Mouse (Mus musculus) 416B (cell line): ENCODE measurements at regions not wholly inside any gene's neighbourhood (a gene's known extent, or its start where the extent isn't known, plus 50 kb on each side); places are given as distances from the start of the nearest gene placed in this dataset.

ENCODE experiments used
- DNase-seq: peaks from one replicate; pipeline ENCODE4 v3.0.0; 2011; ENCODE audit warnings: low read depth

DNA sequence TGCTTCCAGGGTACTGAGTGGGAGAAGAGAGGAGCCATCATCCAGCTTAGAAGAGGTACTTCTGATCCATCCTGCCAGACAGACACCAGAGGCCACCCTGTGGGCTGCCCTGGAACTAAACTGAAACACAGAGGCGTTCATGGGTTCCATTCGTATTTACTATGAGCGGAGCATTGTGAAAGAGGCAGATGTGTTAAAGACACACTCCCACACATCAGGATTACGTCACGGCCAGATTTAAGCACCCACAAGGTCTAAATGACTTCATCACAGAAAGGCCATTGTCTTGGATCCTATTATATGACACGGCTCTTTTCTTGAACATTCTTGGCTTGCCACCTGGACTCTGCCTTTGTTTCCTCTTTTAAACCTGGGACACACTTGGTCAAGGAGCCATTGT lies 141.0 kb upstream of the Arglu1 start:
- no peak for DNase-seq

DNA sequence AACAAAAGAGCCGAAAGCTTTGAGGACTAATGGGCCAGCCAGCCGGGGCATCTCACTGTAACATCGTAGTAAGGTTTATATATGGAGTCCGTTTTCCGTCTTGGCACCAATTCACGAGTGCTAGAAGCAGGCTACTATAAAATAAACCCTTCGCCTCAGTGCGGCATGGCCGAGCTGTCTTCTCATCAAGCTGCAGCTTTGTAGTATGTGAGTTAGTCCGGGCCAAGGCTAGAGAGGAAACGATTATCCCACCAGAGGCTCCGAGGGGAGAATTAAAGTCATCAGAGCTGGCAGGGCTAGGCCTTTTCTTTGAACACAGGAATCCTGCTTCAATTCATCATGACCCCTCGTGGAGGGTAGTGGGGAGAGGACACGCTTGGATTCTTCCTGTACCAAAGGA lies 138.9 kb upstream of the Arglu1 start:
- DNase-seq: no peak

DNA sequence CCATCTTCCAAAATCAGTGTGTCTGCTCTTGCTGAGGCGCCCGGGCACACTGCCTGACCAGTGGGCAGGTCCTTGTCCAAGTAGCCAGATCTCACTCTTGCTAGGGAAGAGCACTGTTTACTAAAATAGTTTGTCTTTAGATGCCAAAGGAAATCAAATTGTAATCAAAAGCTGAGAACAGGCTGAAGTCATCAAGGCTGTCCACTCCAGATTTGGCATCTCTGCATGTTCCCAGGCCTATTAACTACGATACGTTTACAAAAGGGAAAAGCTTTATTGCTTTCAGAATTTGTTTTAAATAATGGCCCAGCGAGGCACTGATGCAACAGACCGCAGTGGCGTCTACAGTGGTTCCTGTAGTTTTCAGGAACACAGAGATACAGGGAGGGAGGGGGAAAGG lies 137.2 kb upstream of the Arglu1 start:
- no peak for DNase-seq

DNA sequence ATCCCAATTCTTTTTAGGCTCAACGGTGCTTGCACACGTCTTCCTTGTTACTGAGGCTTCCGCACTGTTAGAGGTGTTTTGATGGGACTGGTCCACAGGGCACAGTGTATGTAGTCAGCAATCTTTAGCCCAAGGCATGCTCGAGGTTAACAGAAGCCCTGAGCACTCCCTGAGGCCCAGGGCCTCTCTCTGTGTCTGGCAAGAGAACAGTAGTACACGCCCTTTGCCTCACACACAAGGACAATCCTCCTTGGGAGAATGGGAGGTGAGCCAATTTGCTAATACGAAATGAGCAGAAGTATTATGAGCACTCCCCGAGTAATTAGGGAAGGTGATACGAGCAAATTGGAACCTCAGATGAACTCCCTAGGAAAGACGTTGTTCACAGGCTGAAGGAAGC lies 136.5 kb upstream of the Arglu1 start:
- DNase-seq: no peak

DNA sequence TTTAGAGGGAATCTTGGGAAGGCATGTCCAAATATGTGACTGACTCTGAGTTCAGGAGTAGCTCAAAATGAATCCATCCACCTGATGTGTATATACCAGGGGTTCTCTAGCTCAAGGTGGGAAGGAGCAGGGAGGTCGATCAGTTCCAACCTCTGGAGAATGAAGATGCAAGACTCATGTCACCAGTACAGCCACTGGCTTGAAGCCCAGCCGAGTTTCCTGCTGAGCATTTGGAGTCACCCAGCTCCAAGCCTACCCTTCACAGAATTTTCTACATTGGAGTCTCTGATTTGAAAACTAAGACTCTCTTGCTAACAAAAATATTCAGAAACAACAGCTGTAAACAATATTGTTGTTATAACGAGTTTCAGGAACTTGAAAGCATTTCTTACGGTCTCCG lies 134.6 kb upstream of the Arglu1 start:
- no peak for DNase-seq

DNA sequence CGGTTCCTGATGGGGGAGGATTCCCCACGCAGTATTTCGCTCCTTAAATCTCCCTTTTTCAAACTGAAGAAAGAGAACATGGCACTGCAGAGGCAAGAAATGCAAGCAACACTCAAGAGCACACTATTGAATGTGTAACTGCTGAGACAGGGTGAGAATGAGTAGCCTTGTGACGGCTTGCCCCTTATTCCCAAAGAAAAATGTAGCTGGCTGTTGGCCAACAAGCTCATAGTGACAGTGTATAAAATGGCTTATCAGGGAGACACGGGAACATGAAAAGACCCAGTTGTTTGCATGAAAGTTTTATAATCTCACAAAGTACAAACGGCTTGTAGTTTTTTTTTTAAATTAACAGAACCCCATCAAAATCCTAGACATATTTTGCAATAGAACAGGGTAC lies 130.8 kb upstream of the Arglu1 start:
- no peak for DNase-seq

DNA sequence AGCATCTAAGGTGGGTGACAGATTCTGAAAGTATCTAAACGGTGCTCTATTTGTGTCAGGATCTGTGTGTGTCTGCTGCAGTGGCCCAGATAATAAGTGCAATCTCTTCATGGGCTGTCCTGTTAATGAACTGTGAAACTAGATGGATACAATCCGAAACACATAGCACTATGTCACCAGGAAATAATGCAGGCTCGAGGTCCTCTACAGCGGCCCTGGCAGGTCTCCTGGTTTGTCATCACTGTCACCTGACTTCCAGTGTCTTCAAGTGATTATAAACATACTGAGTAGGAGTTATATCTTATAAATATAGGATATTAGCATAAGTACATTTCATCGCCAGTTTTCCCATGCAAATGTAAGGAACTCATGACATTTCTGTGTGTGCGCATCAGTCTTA lies 130.3 kb upstream of the Arglu1 start:
- DNase-seq: no peak

DNA sequence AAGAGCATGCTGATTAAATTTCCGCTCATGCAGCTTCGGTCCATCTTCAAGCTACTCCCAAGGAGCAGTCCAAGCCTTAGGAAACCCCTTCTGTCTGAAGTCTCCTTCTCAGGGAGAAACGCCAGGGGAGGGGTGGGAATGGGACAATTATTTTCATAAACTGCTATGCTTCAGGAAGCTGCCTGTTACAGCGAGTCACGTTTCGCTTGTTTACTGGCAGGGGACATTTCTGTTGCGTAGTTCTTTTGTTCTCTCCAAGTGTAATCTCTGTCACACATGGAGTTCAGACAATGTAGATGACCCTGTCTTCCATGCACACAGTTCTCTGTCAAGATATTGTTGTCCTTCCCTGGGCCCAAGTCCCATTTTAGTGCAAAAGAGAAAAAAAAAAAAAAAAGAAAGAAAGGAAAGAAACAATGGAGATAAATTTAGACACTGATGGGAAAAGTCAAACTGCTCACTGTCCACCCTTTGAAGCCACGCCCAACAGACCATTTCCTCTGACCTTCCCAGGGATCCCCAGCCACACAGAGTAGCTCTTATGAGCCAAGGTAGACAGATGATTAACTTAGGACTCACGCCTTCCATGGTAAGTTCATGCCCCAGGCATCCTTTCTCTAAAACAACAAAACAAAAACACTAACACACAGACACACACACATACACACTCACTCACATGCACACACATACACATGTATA lies 129.1 kb upstream of the Arglu1 start:
- no peak for DNase-seq

DNA sequence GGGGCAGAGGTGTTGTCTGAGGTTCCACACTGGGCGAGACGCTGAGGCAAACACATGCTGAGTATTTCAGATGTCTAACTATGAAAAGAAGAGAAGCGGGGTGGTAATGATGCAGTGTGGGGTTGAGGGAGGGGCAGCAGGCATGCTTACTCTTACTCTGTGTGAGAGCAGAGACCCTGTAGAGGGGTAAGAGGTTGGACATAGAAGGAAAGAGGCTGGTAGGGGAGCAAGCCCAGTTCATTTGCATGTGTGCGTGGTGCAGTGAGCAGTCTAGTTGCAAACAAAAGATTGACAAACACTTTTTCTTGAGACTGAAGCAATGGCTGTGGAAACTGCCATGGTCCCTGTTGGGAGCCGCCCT lies 122.5 kb upstream of the Arglu1 start:
- DNase-seq: no peak

DNA sequence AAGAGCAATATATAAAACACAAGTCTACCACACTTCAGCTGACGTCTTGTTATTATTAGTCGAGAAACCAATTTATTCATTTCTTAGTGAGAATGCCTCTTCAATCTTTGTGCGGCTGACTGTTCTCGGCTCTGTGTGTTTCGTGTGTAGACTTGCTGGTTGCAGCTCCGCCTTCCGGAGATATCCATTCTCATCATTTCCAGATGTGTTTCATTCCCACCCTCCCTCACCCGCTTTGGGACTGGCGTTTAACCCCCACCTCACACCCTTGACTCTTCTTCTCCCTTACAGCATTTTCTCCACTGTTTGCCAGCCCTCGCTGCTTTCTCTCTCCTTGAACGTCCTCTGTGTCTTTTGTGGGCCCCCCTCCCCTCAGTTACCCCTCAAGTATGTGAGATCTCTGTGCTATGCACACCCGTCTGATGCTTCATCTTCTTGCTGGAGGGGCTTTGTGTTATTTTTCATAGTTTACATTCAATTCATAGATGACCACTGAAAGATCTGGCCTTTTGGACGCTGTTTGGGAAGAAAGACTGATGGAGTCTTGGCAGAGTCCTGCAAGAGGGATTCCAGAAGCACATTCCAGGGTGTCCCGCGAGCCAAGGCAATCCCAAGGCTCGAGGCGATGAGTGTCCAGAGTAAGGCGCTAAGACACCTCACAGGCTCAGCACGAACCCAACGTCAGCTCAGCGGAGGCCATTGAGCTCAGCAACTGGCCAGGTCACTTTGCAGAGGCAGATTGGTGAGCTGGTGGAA lies 121.9 kb upstream of the Arglu1 start:
- DNase-seq: no peak

DNA sequence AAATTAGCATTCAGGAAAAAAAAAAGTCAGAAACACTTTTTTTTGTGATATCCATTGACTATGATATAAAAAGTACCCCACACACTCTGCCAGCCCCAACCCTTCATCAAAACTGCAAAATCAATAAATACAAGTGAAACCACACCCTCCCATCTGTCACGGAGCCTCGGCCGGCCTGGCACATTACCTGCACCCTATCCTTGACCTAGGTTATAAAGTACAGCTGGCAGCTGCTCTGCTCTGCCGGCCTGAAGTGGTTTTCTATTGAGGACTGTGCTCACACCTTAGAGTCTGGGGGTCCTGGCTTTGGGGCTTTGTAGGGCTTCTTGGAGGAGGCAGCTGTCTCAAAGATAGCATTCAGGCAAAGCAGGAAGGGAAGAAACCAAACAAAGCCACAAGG lies 120.6 kb upstream of the Arglu1 start:
- no peak for DNase-seq

DNA sequence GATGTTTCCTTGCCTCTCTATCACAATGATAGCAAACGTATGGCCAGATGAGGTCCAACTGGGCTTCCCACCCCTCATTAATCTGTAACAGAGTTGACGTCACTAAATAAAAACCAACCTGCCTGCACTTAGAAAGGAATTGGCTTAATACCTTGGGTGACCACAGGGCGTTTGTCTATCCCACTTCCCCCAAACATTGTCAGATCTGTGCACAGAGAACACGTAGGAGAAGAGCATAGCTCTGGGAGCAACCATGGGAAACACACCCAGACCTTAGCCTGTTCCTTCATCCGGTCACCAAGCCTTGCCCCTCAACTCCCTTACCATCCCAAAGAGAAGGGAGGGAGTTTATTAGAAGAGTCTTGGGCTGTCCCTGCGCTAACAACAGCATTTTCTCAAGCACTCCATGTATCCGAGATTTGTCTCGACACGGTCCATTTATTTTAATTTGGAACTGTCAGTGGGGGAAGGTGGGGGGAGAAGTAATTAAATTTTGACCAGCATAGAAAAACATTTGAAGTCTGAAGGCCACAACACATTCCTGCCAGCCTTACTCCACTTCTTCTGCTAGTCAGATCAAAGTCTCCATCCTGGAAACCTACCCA lies 119.6 kb upstream of the Arglu1 start:
- DNase-seq: no peak

DNA sequence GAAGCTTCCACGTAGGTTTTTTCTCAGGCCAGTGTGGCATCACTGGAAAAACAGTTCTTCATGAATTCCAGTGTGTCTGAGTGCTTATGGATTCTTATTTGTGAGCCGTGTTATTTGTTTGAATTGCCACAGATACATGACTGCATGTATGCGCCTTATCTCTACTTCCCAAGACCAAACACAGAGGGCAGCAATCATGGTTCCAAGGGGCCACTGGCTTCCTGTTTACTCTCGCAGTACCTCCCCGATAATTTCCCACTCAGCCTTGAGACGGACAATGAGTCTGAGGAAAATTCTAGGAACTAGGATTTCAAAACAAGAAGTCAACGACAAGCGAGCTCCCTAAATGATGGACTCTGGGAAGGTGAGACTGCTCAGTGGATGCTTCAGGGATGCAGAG lies 119.0 kb upstream of the Arglu1 start:
- no peak for DNase-seq

DNA sequence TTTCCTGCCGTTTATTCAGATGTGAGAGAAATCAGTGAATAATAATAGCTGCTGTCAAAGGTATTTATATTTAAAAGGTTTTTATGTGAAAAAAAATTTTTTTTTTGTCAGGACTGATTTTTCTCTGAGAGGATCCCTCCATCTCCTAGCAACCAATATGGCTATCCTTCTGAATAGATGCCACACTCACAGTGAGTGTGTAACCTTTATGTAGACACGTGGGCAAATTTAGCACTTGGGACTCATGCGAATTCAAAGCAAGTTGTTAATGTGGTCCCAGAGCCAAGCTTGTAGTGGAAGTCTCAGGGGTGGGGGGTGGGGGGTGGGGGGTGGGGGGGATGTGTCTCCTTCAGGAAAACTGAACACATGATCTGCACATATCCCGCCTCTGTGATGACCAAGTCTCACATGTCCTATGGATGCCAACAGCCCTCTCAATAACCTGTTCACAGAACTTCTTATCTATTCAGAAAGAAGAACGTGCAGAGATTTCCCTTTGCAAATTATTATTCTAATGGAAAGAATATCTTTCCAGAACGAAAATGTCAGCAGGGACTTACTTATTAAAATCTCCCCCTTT lies 112.5 kb upstream of the Arglu1 start:
- DNase-seq: no peak

DNA sequence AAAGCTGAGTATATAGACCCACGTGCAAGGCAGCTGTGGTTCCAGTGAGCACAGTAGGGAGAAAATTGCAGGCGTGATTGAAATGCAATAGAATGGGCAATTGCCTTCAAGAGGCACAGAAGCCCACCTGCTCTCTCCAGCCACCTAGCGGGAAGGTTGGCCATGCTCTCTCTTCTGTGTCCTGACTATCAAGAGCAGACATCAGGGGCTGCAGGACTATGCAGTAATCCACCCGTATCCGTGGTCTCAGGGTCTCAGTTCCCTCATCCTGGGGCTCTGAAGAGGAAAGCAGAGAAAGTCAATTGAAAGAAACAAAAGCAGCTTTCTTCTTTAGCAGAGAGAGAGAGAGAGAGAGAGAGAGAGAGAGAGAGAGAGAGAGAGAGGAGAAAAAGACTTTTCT lies 112.0 kb upstream of the Arglu1 start:
- DNase-seq: no peak

DNA sequence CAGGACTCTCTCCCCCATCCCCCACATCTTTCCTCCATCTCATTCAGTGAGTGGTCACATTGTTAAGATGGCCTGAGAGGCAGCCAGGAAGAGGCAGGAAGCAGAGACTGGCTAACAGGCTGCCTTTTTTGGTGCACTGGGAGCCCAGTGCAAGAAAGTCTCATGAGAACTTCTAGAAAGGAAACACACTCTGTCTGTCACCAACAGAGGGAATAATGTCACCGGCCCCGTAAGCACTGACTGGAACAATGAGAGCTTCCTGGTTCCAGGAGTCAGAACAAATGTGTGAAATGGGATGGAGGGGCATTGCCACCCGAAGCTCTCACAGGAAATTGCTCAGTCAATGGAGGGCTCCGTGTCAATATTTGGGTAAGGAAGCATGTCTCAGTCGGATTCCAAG lies 111.3 kb upstream of the Arglu1 start:
- DNase-seq: no peak

DNA sequence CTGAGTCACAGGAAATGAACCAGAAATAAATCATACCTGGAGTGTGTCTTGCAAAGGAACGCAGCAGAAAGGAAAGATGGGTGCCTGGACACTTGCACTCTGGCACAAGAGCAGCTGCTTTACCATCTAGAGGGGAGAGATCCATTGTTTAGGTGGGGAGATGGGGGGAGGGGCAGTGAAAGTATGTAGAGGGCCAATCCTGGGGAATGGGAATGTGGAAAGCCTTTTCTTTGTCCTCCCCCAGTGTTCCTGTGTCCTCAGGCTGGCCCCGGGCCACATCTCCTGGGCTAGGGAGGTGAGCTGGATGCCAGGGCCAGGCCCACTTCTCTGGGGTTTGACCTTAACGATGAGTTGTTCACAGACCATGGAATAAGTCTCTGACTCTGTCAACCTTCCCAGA lies 107.2 kb upstream of the Arglu1 start:
- DNase-seq: no peak

DNA sequence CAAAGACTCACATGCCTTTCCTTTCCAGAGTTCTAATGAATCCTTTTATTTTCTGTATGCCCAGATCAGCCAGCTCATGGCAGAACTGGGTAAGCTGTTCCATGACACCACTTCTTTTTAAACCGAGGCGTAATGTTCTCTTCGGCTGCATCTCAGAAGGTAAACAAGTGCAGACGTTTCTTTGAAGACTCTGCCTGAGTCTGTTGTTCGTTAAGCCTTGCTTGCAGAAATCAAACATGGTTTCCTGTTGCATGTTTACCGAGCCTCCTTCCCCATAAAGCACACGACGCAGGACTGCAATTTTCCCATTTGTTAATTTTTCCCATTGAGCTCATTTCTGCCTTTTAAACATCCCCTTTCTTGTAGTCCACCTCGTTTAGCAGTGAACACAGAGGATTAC lies 106.6 kb upstream of the Arglu1 start:
- no peak for DNase-seq

DNA sequence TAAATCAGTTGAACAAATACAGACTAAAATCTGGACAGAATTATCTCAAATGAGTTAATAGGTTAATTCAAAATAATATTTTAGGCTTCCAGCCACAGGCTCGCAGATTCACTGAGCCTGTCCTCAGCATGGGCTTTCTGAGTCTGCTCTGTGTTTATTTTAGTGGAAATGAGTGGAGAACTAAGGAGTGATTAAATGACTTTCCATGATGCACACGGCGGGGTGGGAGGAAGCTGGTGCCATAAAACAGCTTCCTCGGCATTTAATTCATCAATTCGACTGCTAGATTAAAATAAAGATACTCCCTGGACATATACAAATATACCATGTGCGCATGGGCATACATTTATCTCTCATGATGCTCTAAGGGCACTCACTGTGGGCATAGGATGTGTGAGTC lies 104.4 kb upstream of the Arglu1 start:
- DNase-seq: no peak

DNA sequence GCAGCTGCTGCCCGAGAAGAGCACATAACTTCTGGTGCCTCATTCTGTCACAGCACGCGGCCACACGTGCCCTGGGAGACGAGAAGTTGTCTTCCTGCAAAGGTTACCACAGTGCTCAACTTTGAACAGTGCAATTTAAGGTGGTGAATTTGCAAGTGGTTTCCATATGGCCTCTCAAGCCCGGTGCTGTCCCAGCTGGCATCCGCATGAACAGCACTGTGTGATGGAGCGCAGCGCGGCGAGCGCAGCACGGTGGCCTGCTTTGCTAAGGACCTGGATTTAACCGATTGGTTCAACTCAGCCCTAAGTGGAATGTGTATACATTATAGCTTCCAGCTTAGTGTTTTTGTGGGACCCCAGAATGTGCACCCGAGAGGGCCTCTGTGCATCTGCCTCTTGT lies 89.6 kb upstream of the Arglu1 start:
- DNase-seq: no peak

DNA sequence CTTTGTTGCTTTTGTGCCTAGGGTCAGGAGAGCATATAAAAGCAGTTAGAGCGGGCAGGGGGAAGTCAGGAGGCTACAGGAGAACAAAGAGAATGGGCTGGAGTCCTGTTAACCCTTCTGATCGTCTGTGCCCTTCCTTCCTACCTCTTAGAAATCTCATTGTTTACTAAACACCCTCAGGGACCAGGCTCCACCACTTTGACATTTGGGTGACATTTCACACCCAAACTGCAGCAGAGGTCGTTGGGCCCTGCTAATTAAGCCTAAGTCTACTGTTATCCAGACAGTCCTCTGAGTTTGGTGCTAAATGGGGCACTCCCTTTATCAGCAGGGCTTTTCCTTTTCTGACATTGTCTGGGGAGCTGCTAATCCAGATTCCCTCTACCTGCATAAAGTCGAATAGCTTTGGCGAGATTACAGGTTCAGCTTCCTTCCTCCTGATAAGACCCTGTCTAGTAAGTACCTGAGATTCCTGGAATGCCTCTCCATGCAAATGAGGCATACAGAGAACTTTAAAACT lies 84.2 kb upstream of the Arglu1 start:
- DNase-seq: no peak

DNA sequence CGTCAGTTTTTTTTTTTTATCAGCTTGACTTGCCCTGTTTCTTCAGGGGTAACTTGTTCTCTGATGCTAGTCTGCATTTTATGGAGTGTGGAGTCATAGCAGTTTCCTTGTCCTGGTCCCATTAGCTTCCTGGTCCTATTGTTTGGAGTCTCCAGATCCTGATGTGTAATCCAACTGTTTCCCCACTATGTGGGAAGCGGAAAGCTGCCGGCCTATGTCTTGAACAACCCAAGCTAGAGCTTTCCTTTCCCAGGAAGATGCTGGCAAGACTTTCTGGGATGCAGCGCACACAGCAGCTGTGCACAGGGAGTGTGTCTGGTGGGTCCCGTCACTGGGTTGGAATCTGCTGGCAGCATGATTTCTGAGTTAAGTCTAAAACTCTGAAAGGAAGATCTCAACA lies 82.1 kb upstream of the Arglu1 start:
- DNase-seq: no peak

DNA sequence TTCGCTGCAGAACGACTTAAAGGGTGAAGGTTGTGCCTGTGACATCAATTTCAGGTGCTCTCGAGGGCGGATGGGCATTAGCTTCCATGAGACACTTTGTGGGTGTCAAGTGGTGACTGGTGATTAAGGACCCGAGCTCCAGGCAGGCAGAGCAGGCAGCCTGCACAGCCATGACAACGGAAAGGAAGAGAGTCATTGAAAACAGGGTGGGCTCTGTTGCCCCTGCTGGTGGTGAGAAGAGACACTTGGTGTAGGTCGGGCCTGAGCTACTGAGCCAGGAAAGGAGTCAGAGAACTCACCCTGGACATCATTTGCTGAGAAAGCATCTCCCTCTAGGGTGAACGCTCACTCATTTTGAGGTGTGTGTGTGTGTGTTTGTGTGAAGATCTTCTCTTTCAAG lies 80.1 kb upstream of the Arglu1 start:
- DNase-seq: no peak
